Mouse (Mus musculus) liver (tissue): ENCODE data around the gene Gm10803.

Experiments used
- DNase-seq: peaks from one replicate; pipeline ENCODE4 v3.0.0-alpha.2; 2020; ENCODE audit warnings: mixed read lengths

Gm10803 gene

GRCm38 (mm10) chr2:93592164-93592790, 31.9 kb downstream of the Gm10803 start:
- no peak for DNase-seq

- DNase-seq: no peak
Observed at GRCm38 (mm10) chr2:93593121-93593520, 32.8 kb downstream of the Gm10803 start.

GRCm38 (mm10) chr2:93597145-93597544, 36.8 kb downstream of the Gm10803 start:
- DNase-seq: no peak

- DNase-seq: peak; percentile 17
Observed at GRCm38 (mm10) chr2:93599731-93600130, 39.4 kb downstream of the Gm10803 start.

GRCm38 (mm10) chr2:93604601-93605285, 44.4 kb downstream of the Gm10803 start:
- DNase-seq: no peak

GRCm38 (mm10) chr2:93608800-93609199, 48.4 kb downstream of the Gm10803 start:
- DNase-seq: no peak

- DNase-seq: no peak
Observed at GRCm38 (mm10) chr2:93613020-93613419, 52.7 kb downstream of the Gm10803 start.
